Mouse (Mus musculus): ENCODE results near the gene Serinc3. TPM values are rescaled to one million over a fixed set of nuclear protein-coding genes. Genes with fewer than 3 reads are reported as not detected.

Gene Serinc3
- polyA plus RNA-seq, 1 experiment: 162 TPM

- no peak for DNase-seq
- WGBS: 88% methylated on average over 7 of the region's 7 CpGs
Measured at GRCm38 (mm10) chr2:163608008-163608407, 36.9 kb downstream of the Serinc3 start.

DNA sequence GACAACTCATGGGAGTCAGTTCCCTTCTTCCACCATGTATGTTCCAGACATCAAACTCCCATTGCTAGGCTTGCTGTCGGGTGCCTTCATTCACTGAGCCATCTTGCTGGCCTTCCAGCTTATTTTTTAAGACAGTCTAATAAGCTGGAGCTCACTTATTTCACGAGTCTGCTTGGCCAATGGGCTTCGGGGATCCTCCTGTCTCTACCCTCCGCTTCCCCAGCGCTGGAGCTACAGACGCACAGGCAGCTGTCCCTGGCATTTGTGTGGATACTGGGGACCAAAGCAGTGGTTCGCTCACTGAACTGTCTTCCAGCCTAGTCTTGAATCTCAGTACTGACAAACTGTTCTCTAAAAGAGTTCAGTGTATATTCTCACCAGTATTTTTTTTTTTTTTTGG, 38.8 kb downstream of the Serinc3 start:
- Histone ChIP-seq H3K4me1 (ENCODE audit: control insufficient read depth, insufficient read depth, low read length) (peaks cover 10% of the 10 kb centered on the region), H3K4me3 (replicated peaks; ENCODE audit: insufficient read depth, low read depth, low read length) (no peak overlapping the region), H3K27me3 (ENCODE audit: control insufficient read depth, insufficient read depth, low read length) (no peaks in the 10 kb centered on the region), H3K27ac (ENCODE audit: insufficient read depth, low read length) (no peak overlapping the region)
- 81% methylated on average over 7 of the region's 7 CpGs for WGBS
- no peak for DNase-seq
- no peak for TF ChIP-seq POLR2A (IDR thresholded peaks at IDR 0.05; ENCODE audit: borderline replicate concordance, insufficient read depth, low read length)
- no peak for TF ChIP-seq CTCF (IDR thresholded peaks at IDR 0.05; ENCODE audit: borderline replicate concordance, insufficient read depth, low read depth, low read length)

More at GRCm38 (mm10) chr2:163608008-163608407, 36.9 kb downstream of the Serinc3 start:
- Histone ChIP-seq H3K4me1 (ENCODE audit: control insufficient read depth, insufficient read depth, low read length) (peaks cover 7% of the 10 kb centered on the region), H3K4me3 (replicated peaks; ENCODE audit: insufficient read depth, low read depth, low read length) (no peak overlapping the region), H3K27ac (ENCODE audit: insufficient read depth, low read length) (no peak overlapping the region), H3K27me3 (ENCODE audit: control insufficient read depth, insufficient read depth, low read length) (no peaks in the 10 kb centered on the region)
- TF ChIP-seq CTCF (IDR thresholded peaks at IDR 0.05; ENCODE audit: borderline replicate concordance, insufficient read depth, low read depth, low read length): no peak

- TF ChIP-seq CTCF (IDR thresholded peaks at IDR 0.05; ENCODE audit: borderline replicate concordance, insufficient read depth, low read depth, low read length) (peak; percentile 54; the same call in 1 of the 2 replicates), POLR2A (IDR thresholded peaks at IDR 0.05; ENCODE audit: borderline replicate concordance, insufficient read depth, low read length) (peak; percentile 88)
- Histone ChIP-seq H3K4me1 (ENCODE audit: control insufficient read depth, insufficient read depth, low read length) (peaks cover 3% of the 10 kb centered on the region), H3K27me3 (ENCODE audit: control insufficient read depth, insufficient read depth, low read length) (no peaks in the 10 kb centered on the region), H3K27ac (ENCODE audit: insufficient read depth, low read length) (peak within 1 kb of the TSS; percentile 87), H3K4me3 (replicated peaks; ENCODE audit: insufficient read depth, low read depth, low read length) (peak within 1 kb of the TSS; percentile 82)
- WGBS: under 1% methylated on average over 57 of the region's 57 CpGs
- DNase-seq: peak; percentile 89 to 90
Measured at GRCm38 (mm10) chr2:163602101-163602971, 42.6 kb downstream of the Serinc3 start, which contains the start of gene Ttpal. Gene Ttpal, plus strand, starts transcription at chr2:163602314.

DNA sequence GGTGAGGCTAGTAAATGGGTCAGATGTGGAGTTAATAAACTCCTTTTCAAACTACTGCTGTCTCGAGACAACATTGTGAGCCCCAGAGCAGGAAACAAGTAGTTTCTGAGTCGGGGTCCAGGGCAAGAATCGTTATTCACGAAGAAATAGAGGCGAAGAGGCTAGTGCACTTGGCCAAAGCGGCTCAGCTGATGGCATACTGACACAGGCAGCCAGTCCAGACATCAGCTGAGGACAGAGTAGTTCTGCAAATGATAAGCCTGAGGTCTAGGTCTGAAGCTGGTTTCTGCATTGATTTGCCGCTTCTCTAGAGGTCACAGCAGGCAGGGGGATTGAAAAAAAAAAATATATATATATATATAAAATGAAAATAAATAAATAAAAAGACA, 43.2 kb downstream of the Serinc3 start:
- TF ChIP-seq CTCF (IDR thresholded peaks at IDR 0.05; ENCODE audit: borderline replicate concordance, insufficient read depth, low read depth, low read length) (no peak), POLR2A (IDR thresholded peaks at IDR 0.05; ENCODE audit: borderline replicate concordance, insufficient read depth, low read length) (no peak)
- Histone ChIP-seq H3K4me1 (ENCODE audit: control insufficient read depth, insufficient read depth, low read length) (peaks cover 3% of the 10 kb centered on the region), H3K4me3 (replicated peaks; ENCODE audit: insufficient read depth, low read depth, low read length) (peak overlapping the region; percentile 82), H3K27ac (ENCODE audit: insufficient read depth, low read length) (peak overlapping the region; percentile 87), H3K27me3 (ENCODE audit: control insufficient read depth, insufficient read depth, low read length) (no peaks in the 10 kb centered on the region)
- peak; percentile 32 to 38 for DNase-seq
- 55% methylated on average over 7 of the region's 7 CpGs for WGBS

DNA sequence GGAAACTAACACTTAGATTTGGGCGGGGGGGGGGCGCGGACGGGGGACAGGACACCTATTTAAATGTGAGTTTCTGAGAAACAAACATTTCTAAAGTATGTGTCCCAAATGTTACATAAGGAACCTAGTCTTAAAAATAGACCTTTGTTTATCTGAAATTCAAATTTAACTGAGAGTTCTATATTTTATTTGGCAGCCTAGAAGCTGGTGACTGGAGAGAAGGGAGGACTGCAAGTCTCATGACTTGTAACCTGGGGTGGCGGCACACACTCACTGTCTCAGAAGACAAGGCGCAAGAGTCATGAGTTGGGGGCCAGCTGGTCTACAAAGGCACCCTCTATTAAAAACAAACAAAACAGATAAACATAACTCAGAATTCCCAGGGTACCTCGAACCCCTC, 43.9 kb downstream of the Serinc3 start:
- Histone ChIP-seq H3K4me1 (ENCODE audit: control insufficient read depth, insufficient read depth, low read length) (peaks cover 3% of the 10 kb centered on the region), H3K27me3 (ENCODE audit: control insufficient read depth, insufficient read depth, low read length) (no peaks in the 10 kb centered on the region), H3K27ac (ENCODE audit: insufficient read depth, low read length) (no peak overlapping the region), H3K4me3 (replicated peaks; ENCODE audit: insufficient read depth, low read depth, low read length) (no peak overlapping the region)
- WGBS: 87% methylated on average over 7 of the region's 7 CpGs
- no peak for TF ChIP-seq POLR2A (IDR thresholded peaks at IDR 0.05; ENCODE audit: borderline replicate concordance, insufficient read depth, low read length)
- TF ChIP-seq CTCF (IDR thresholded peaks at IDR 0.05; ENCODE audit: borderline replicate concordance, insufficient read depth, low read depth, low read length): no peak
- DNase-seq: no peak

DNA sequence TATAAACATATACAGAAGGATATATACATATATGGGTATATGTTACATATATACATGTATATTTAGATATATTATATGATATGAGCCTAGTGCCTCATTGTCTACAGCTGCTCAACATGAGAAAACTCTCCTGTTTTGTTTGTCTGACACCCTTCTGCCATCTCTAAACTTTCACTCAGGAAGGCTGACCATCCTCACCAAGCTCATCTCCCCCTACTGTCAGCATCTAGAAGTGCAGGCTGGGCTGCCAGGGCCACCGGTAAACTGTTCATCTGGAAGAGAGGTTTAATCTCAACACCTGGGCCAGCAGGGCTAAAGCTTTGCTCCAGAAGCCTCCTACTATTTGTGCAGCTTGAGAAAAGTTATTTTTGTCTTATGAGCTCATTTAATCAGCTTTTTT, 45.7 kb downstream of the Serinc3 start:
- Histone ChIP-seq H3K27me3 (ENCODE audit: control insufficient read depth, insufficient read depth, low read length) (no peaks in the 10 kb centered on the region), H3K4me1 (ENCODE audit: control insufficient read depth, insufficient read depth, low read length) (peaks cover 3% of the 10 kb centered on the region), H3K4me3 (replicated peaks; ENCODE audit: insufficient read depth, low read depth, low read length) (no peak overlapping the region), H3K27ac (ENCODE audit: insufficient read depth, low read length) (no peak overlapping the region)
- TF ChIP-seq POLR2A (IDR thresholded peaks at IDR 0.05; ENCODE audit: borderline replicate concordance, insufficient read depth, low read length): no peak
- peak; percentile 86 for TF ChIP-seq CTCF (IDR thresholded peaks at IDR 0.05; ENCODE audit: borderline replicate concordance, insufficient read depth, low read depth, low read length)
- peak; percentile 53 to 75 for DNase-seq
- WGBS: 3% methylated on average over 1 of the region's 1 CpGs

DNA sequence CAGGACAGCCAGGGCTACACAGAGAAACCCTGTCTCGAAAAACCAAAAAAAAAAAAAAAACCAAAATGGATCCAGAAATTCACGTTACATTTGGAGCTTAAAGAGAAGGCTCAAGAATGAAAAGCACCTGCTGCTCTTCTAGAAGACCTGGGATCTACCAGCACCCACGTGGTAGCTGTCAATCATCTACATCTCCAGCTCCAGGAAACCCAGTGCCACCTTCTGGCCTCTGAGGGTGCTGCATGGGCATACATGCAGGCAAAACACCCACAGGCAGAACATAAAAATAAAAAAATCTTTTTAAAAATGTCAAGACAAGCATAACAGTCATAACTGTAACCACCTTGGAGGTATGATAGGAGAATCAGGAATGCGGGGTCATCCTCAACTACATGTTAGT, 47.3 kb downstream of the Serinc3 start:
- peaks cover 3% of the 10 kb centered on the region for H3K4me1 ChIP-seq (ENCODE audit: control insufficient read depth, insufficient read depth, low read length)
- H3K27ac ChIP-seq (ENCODE audit: insufficient read depth, low read length): no peak overlapping the region
- no peak for DNase-seq
- no peak for TF ChIP-seq POLR2A (IDR thresholded peaks at IDR 0.05; ENCODE audit: borderline replicate concordance, insufficient read depth, low read length)
- peak; percentile 48; the same call in 1 of the 2 replicates for TF ChIP-seq CTCF (IDR thresholded peaks at IDR 0.05; ENCODE audit: borderline replicate concordance, insufficient read depth, low read depth, low read length)
- H3K4me3 ChIP-seq (replicated peaks; ENCODE audit: insufficient read depth, low read depth, low read length): no peak overlapping the region
- H3K27me3 ChIP-seq (ENCODE audit: control insufficient read depth, insufficient read depth, low read length): no peaks in the 10 kb centered on the region
- WGBS: 53% methylated on average over 4 of the region's 4 CpGs

DNA sequence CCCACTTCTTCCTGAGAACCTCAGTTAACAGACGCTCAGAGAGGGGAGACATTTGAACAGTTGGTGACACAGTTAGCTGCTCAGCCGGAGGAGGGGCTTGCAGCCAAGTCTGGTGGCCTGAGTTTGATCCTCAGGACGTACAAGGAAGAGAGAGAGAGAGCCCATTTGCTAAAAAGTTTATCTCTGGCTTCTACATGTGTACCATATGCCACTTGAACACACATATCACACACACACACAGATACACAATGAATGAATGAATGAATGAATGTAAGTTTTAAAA, 48.1 kb downstream of the Serinc3 start:
- no peak overlapping the region for H3K27ac ChIP-seq (ENCODE audit: insufficient read depth, low read length)
- TF ChIP-seq POLR2A (IDR thresholded peaks at IDR 0.05; ENCODE audit: borderline replicate concordance, insufficient read depth, low read length) (no peak), CTCF (IDR thresholded peaks at IDR 0.05; ENCODE audit: borderline replicate concordance, insufficient read depth, low read depth, low read length) (no peak)

More for the DNA sequence above, 48.1 kb downstream of the Serinc3 start:
- 23% methylated on average over 3 of the region's 3 CpGs for WGBS
- Histone ChIP-seq H3K4me1 (ENCODE audit: control insufficient read depth, insufficient read depth, low read length) (peaks cover 3% of the 10 kb centered on the region), H3K4me3 (replicated peaks; ENCODE audit: insufficient read depth, low read depth, low read length) (no peak overlapping the region), H3K27me3 (ENCODE audit: control insufficient read depth, insufficient read depth, low read length) (no peaks in the 10 kb centered on the region)
- no peak for DNase-seq

All from cerebellum, adult 2 months (tissue).